Mouse (Mus musculus) forebrain, embryonic 11.5 days (tissue): ENCODE results near the gene Best1. TPM values are rescaled to one million over a fixed set of nuclear protein-coding genes. Genes with fewer than 3 reads are reported as not detected.

Source experiments
- ATAC-seq: fragments of 200-750 bp; cut with Nextera tagmentation; replicated peaks from 2 replicates; pipeline ENCODE4 v1.8.0; 2017; ENCODE audit warnings: moderate TSS enrichment; ENCODE audit not compliant: low FRiP score
- DNase-seq: peaks from one replicate; pipeline ENCODE4 v3.0.0-alpha.2; 2017; ENCODE audit warnings: low spot score
- H3K27ac ChIP-seq: fragments of 300-500 bp; sonication (generic); 2 replicates; pipeline ENCODE4 v1.5.1; 2014; ENCODE audit warnings: low read depth, low read length
- H3K27me3 ChIP-seq: fragments of 300-500 bp; sonication (generic); 2 replicates; pipeline ENCODE4 v1.6.1; 2014; ENCODE audit warnings: mild to moderate bottlenecking, low read length, mixed read lengths; ENCODE audit not compliant: control insufficient read depth, insufficient read depth
- H3K36me3 ChIP-seq: fragments of 300-500 bp; sonication (generic); 2 replicates; pipeline ENCODE4 v1.6.1; 2014; ENCODE audit warnings: mild to moderate bottlenecking, low read length, moderate library complexity, mixed read lengths; ENCODE audit not compliant: control insufficient read depth, insufficient read depth
- H3K4me1 ChIP-seq: fragments of 300-500 bp; sonication (generic); replicated peaks from 2 replicates; pipeline ENCODE4 v1.6.1; 2014; ENCODE audit warnings: low read length, mixed read lengths; ENCODE audit not compliant: control insufficient read depth, insufficient read depth
- H3K4me2 ChIP-seq: fragments of 300-500 bp; sonication (generic); 2 replicates; pipeline ENCODE4 v1.6.1; 2014; ENCODE audit warnings: low read depth, mild to moderate bottlenecking, low read length, moderate library complexity, mixed read lengths; ENCODE audit not compliant: severe bottlenecking
- H3K4me3 ChIP-seq: fragments of 300-500 bp; sonication (generic); 2 replicates; pipeline ENCODE4 v1.5.1; 2014; ENCODE audit warnings: low read depth, low read length
- H3K9ac ChIP-seq: fragments of 300-500 bp; sonication (generic); 2 replicates; pipeline ENCODE4 v1.6.1; 2014; ENCODE audit warnings: low read length
- H3K9me3 ChIP-seq: fragments of 300-500 bp; sonication (generic); 2 replicates; pipeline ENCODE4 v1.6.1; 2016; ENCODE audit warnings: low read length, mixed read lengths; ENCODE audit not compliant: control insufficient read depth
- WGBS: fragments of 180-500 bp; shearing (Covaris S2); extraction: QIAGEN DNeasy Blood & Tissue Kit; methylation state at CpG from one replicate; pipeline ENCODE4 v1.1.7; 2014; 5-methylcytosine and 5-hydroxymethylcytosine counted together
- polyA plus RNA-seq: library from polyadenylated mRNA; unstranded; fragments of >200 nt; fragmentation: Nextera tagmentation; extraction: Ambion mirVana; gene quantifications from 2 replicates; pipeline ENCODE4 v1.2.1, GENCODE M21; 2014

The Best1 gene
- polyA plus RNA-seq, 1 experiment from 2014 or later, result 0.92 TPM

DNA sequence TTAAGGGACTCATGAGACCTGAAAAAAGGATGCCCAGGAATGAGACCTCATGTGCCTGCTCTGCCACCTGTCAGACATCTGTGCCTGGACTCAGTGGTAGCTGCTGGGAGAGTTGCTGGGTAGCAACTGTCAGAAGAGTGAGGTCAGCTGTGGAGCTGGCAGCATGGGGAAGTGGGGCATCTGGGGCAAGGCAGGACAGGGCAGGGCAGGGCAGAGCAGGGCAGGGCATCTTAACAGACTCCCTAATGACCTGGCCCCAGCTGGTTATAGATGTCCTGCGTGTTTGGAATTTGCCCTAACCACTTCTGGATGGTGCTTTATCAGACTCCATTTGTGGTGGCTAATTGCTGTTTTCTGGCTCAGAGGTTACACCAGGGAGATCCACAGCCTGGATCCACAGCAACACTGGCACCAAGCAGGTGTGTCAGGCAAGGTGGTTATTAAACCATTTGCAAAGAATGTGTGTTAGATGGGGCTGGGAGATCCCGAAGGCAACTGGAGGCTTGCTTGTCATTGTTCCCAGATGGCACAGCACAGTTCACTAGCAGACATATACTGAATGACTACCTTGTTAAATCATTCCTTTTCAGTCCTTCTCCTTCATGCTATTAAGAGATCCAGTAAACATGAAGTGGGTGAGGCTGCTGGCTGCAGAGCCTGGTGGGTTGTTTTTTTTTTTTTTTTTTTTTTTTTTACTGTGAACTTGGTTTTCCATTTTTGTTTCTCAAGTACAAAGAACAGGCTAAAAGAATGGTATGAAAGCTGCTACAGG is 35.2 kb downstream of the Best1 start:
- Histone ChIP-seq H3K4me3 (no peak overlapping the region), H3K27me3 (no peaks in the 10 kb centered on the region), H3K9ac (no peak overlapping the region), H3K4me1 (no peaks in the 10 kb centered on the region), H3K4me2 (no peak overlapping the region), H3K27ac (no peak overlapping the region), H3K36me3 (no peaks in the 10 kb centered on the region), H3K9me3 (no peaks in the 10 kb centered on the region)
- DNase-seq (no peak), ATAC-seq (no peak)
- 76% methylated on average over 2 of the region's 2 CpGs for WGBS

DNA sequence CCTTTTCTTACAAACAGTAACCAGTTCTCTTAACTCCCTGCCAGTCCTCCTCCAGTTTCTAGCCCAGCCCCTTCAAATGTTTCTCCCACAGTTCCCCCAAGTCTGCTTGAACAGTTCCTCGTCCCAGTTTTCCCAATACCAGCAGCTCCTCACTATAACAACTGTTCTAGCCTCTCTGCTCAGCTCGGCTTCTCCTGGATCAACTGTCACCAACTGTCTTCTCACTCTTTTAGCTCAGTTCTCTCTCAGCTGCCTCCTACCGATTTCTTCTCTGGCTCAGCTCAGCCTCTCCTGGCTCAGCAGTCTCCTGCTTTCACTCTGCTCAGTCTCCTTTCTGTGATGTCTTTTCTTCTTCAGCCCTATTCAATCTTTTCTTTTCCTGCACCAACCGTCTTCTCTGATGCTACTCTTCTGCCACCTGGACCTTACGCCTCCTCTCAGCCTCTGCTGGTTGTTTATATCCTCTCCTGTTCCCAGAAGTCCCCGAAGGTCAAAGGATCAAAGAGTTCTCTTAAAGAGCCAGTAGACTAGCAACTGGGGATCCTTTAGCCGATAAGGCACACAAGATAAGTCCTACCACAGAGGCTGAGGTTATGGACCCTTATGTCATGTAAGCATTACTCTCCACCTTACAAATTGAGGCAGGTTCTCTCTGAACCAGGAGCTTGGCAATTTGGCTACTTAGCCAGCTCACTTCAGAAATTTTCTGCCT is 37.1 kb downstream of the Best1 start:
- Histone ChIP-seq H3K4me2 (no peak overlapping the region), H3K9ac (no peak overlapping the region), H3K36me3 (no peaks in the 10 kb centered on the region), H3K4me1 (no peaks in the 10 kb centered on the region), H3K27me3 (no peaks in the 10 kb centered on the region), H3K27ac (no peak overlapping the region), H3K9me3 (no peaks in the 10 kb centered on the region), H3K4me3 (no peak overlapping the region)
- DNase-seq (no peak), ATAC-seq (no peak)
- 30% methylated on average over 7 of the region's 7 CpGs for WGBS

DNA sequence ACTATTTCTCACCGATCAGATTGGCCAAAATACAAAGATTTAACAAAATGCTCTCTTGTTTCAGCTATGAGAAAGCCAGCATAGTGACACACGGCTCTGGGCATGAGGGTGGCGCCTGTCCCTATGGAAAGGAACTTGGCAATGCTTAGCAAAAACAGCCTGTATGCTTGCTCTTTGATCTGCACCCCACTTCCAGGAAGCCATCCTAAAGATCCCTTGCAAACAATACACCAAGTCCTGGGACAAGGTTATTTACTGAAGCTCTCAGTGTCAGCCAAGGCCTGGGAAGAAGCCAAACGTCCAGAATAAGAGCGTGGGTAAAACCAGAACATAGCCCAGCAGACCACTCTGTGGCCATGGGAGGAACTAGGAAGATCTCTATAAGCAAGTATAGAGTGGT is 40.7 kb downstream of the Best1 start:
- Histone ChIP-seq H3K4me2 (no peak overlapping the region), H3K9me3 (no peaks in the 10 kb centered on the region), H3K4me1 (no peaks in the 10 kb centered on the region), H3K36me3 (no peaks in the 10 kb centered on the region), H3K27ac (no peak overlapping the region), H3K27me3 (no peaks in the 10 kb centered on the region), H3K4me3 (no peak overlapping the region), H3K9ac (no peak overlapping the region)
- WGBS, result 86% methylated on average over 5 of the region's 5 CpGs
- DNase-seq, result no peak
- ATAC-seq, result no peak

DNA sequence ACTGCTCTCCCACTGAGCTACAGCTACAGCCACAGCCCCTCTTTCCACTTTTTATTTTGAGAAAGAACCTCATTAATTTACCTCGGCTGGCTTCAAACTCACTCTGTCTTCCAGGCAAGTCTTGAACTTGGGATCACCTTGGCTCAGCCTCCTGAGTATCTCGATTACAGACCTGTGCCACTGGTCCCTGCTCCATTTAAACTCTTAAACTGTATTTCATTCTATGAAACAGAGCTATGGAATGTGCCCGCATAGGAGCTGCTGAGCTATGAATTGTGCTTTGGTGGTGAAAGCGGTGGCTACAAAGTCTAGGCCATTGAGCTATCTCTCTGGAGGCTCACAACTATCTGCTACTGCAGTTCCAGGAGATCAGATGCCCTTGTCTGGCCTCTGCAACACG is 43.5 kb downstream of the Best1 start:
- WGBS, result 90% methylated on average over 5 of the region's 5 CpGs
- Histone ChIP-seq H3K9me3 (no peaks in the 10 kb centered on the region), H3K4me3 (no peak overlapping the region), H3K4me1 (peaks cover 3% of the 10 kb centered on the region; the same call in 1 of the 2 replicates), H3K36me3 (no peaks in the 10 kb centered on the region), H3K27ac (no peak overlapping the region), H3K27me3 (no peaks in the 10 kb centered on the region), H3K9ac (no peak overlapping the region), H3K4me2 (no peak overlapping the region)
- no peak for ATAC-seq
- no peak for DNase-seq

DNA sequence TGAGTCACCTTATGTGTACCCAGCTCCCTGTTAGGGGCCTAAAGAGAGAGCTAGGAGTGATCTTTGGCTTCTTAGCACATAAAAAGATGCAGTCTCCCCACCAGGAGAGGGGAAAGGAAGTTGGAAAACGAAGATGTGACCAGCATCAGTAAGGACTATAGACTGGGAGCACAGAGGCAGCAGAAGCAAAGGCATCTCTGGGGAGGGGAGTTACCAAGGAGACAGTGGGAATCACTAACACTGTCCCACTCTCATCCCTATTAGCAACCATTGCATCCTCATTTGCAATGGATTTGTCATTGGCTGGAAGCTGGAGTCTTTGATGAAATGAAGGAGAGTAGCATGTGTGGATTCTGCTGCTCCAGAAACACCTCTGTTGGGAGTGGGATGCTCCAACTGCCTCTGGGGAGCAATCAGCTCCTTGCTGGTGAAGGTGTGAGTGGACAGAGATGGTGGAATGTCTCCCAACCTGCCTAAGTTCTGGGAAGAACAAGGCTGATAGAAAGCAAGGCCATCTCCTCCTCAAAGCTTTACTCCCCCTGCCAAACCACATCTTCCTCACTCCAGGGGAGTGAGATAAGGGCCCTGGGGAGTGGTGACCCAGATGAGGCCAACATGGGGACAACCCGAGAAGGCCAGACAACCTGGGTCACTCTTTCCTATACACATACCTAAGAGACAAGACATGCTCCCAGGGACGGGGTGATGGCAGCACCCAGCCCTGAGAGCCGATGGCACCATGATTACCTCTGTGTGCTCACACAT is 44.6 kb downstream of the Best1 start:
- no peaks in the 10 kb centered on the region for H3K36me3 ChIP-seq
- DNase-seq, result no peak
- 74% methylated on average over 4 of the region's 4 CpGs for WGBS
- ATAC-seq, result no peak
- no peak overlapping the region for H3K9ac ChIP-seq
- no peaks in the 10 kb centered on the region for H3K27me3 ChIP-seq
- H3K27ac ChIP-seq, result no peak overlapping the region
- no peak overlapping the region for H3K4me3 ChIP-seq
- peaks cover 3% of the 10 kb centered on the region; the same call in 1 of the 2 replicates for H3K4me1 ChIP-seq
- H3K4me2 ChIP-seq, result no peak overlapping the region
- H3K9me3 ChIP-seq, result no peaks in the 10 kb centered on the region

DNA sequence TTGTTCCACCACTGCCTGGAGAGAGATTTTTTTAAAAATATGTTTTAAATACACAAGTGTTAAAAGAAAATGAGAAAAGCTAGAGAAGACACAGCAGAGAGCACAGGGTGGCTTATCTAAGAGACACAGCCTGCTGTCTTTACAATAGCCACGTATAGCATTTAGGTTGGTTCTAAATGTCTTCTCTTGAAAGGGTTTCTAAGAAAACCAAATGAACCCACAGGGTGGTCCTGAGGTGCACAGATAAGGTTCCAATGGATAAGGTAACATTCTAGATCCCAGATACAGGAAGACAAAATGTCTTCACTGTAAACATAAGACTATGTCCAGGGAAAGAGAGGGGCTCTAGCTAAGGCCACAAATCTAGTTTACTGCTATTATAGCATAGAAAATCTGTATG is 46.0 kb downstream of the Best1 start:
- Histone ChIP-seq H3K36me3 (no peaks in the 10 kb centered on the region), H3K9ac (no peak overlapping the region), H3K27me3 (no peaks in the 10 kb centered on the region), H3K27ac (no peak overlapping the region), H3K4me3 (no peak overlapping the region), H3K4me1 (peaks cover 3% of the 10 kb centered on the region; the same call in 1 of the 2 replicates), H3K9me3 (no peaks in the 10 kb centered on the region), H3K4me2 (no peak overlapping the region)
- no peak for DNase-seq
- WGBS, result 79% methylated on average over 1 of the region's 1 CpGs
- ATAC-seq, result no peak

DNA sequence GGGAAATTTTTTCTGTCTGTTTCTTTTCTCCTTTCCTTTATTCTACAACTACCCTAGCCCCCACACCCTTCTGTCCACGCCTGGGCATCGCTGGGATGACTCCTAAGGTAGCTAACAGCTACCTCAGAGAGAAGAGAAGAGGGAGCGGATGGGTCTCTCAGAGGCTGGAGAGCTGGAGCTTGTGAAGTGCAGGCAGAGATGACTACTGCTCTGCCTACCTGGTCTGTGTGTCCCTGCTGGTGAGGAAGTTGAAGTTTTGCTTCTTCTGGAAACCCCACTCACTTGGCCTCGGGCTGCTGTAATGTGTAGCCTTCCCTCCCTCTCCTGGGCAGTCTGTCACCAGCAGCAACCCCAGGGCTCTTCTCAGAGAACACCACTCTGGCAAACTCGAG is 46.6 kb downstream of the Best1 start:
- no peak overlapping the region for H3K27ac ChIP-seq
- 58% methylated on average over 5 of the region's 5 CpGs for WGBS
- H3K27me3 ChIP-seq, result no peaks in the 10 kb centered on the region
- no peak overlapping the region for H3K4me3 ChIP-seq
- DNase-seq (no peak), ATAC-seq (no peak)
- peaks cover 3% of the 10 kb centered on the region; the same call in 1 of the 2 replicates for H3K4me1 ChIP-seq
- H3K9me3 ChIP-seq, result no peaks in the 10 kb centered on the region
- H3K4me2 ChIP-seq, result no peak overlapping the region
- no peaks in the 10 kb centered on the region for H3K36me3 ChIP-seq
- H3K9ac ChIP-seq, result no peak overlapping the region

DNA sequence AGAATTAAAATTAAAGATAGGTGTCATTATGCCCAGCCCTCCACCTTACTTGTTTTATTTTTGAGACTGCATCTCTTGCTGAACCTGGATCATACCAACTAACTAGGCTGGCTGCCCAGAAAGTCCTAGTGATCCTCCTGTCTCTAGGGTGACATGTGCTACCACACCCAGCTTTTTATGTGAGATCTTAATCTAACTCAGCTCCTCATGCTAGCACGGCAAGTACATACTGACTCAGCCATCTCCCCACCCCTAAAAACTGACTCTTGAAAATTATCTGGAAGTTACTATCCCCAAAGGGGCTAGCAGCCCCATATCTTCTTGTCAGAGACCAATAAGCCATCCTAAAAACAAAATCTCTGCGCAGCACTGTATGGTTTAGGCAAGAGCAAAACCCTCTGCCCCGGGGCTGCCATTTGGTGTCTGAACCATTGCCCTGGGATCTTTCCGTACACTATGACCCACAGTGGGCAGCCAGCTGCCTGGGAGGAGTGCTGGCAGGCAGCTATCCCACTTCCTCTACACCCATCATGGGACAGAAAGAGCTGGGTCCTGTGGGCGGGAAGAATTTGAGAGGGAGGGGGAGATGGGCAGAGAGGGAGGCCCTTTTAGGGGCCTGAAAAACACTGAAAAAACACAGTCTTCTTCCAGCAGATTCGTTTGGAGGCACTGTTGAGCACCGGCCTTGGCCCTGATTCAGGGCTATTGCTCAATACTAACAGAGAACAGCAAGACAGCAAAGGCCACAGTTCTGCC is 47.2 kb downstream of the Best1 start:
- Histone ChIP-seq H3K9me3 (no peaks in the 10 kb centered on the region), H3K4me1 (peaks cover 3% of the 10 kb centered on the region; the same call in 1 of the 2 replicates), H3K36me3 (no peaks in the 10 kb centered on the region), H3K27me3 (no peaks in the 10 kb centered on the region), H3K9ac (0 out of 2 replicates have a peak overlapping the region, but pooled peaks have one; percentile 16), H3K27ac (no peak overlapping the region), H3K4me3 (no peak overlapping the region), H3K4me2 (no peak overlapping the region)
- no peak for DNase-seq
- ATAC-seq, result no peak
- 53% methylated on average over 7 of the region's 7 CpGs for WGBS
